Mouse (Mus musculus) lung, embryonic 16.5 days (tissue): ENCODE results near the gene Krtap12-1. TPM values are rescaled to one million over a fixed set of nuclear protein-coding genes. Genes with fewer than 3 reads are reported as not detected.
A peak's percentile ranks its signal among the peaks of the same experiment; 100 is the strongest.
"Not testable (repeated sequence)": the region's sequence is repeated elsewhere in the genome, so short reads cannot be mapped to it uniquely, and the experiment has no call there.

ENCODE experiments used
- ATAC-seq: fragments of 200-750 bp; cut with Nextera tagmentation; 2 replicates; pipeline ENCODE4 v1.8.0; 2017; ENCODE audit warnings: low read depth, mild to moderate bottlenecking, moderate library complexity
- H3K27ac ChIP-seq: fragments of 300-500 bp; sonication (generic); 2 replicates; pipeline ENCODE4 v1.5.1; 2014; ENCODE audit warnings: mild to moderate bottlenecking, control low read depth, low read length
- H3K27me3 ChIP-seq: fragments of 300-500 bp; sonication (generic); 2 replicates; pipeline ENCODE4 v1.6.1; 2014; ENCODE audit warnings: low read depth, low read length, mixed read lengths; ENCODE audit not compliant: control insufficient read depth, insufficient read depth
- H3K36me3 ChIP-seq: fragments of 300-500 bp; sonication (generic); 2 replicates; pipeline ENCODE4 v1.6.1; 2014; ENCODE audit warnings: low read length; ENCODE audit not compliant: control insufficient read depth, insufficient read depth
- H3K4me1 ChIP-seq: fragments of 300-500 bp; sonication (generic); replicated peaks from 2 replicates; pipeline ENCODE4 v1.6.1; 2014; ENCODE audit warnings: low read length, mixed read lengths; ENCODE audit not compliant: control insufficient read depth, insufficient read depth
- H3K4me2 ChIP-seq: fragments of 300-500 bp; sonication (generic); 2 replicates; pipeline ENCODE4 v1.6.1; 2014; ENCODE audit warnings: low read depth, low read length, control low read depth
- H3K4me3 ChIP-seq: fragments of 300-500 bp; sonication (generic); 2 replicates; pipeline ENCODE4 v1.5.1; 2014; ENCODE audit warnings: mild to moderate bottlenecking, low read length, control low read depth
- H3K9ac ChIP-seq: fragments of 300-500 bp; sonication (generic); 2 replicates; pipeline ENCODE4 v1.6.1; 2014; ENCODE audit warnings: low read length, control low read depth
- H3K9me3 ChIP-seq: fragments of 300-500 bp; sonication (generic); 2 replicates; pipeline ENCODE4 v1.6.1; 2016; ENCODE audit warnings: low read length; ENCODE audit not compliant: control insufficient read depth
- WGBS: fragments of 180-500 bp; shearing (Covaris S2); extraction: QIAGEN DNeasy Blood & Tissue Kit; methylation state at CpG from one replicate; pipeline ENCODE4 v1.1.7; 2014; 5-methylcytosine and 5-hydroxymethylcytosine counted together
- polyA plus RNA-seq: library from polyadenylated mRNA; unstranded; fragments of >200 nt; fragmentation: Nextera tagmentation; extraction: Ambion mirVana; gene quantifications from 2 replicates; pipeline ENCODE4 v1.2.1, GENCODE M21; 2015

Krtap12-1 gene
- not detected in 2 replicates for polyA plus RNA-seq

DNA sequence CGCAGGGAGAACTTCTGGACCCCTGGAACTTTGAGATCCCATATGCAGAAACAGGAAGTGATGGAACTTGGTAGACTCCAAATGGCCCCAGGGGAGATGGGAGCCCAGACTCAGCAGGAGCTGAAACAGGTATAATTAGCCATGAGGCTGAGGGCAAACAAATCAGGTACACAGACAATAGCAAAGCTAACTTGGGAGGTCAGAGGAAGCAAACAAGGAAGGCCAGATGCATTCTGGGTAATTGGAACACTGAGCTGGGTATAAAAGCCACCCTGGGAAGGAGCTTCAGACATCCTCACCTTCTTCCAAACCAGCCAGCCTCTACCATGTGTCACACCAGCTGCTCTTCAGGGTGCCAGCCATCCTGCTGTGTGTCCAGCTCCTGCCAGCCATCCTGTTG, at the start of gene Krtap12-1:
TSS of gene Krtap12-1 (plus strand) at position 301 of the 400 bp plus-strand sequence.
- H3K27ac ChIP-seq, H3K9me3 ChIP-seq, H3K4me3 ChIP-seq, H3K4me1 ChIP-seq, H3K27me3 ChIP-seq, ATAC-seq, H3K4me2 ChIP-seq, H3K9ac ChIP-seq, H3K36me3 ChIP-seq: not testable (repeated sequence)
- 74% methylated on average over 1 of the region's 1 CpGs for WGBS

DNA sequence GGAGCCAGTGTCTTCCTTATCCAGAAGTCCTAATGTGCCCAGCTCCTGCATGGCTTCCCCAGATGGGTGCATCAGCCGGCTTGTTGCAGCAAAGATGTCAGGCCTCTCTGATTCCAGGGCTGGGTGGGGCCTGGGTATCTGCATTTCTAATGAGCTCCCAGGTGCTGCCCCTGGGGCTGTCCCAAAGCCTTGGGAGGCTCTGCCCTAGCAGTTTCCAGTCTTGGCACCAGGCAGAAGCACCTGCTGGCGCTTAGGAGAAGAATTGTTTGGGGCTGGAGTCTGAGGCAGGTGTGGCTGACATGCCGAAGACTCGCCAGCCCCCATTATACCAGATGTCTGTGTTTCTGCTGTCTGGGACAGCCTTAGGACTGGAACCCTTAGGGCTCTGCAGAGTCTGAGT, 49.7 kb upstream of the Krtap12-1 start:
- no peaks in the 10 kb centered on the region for H3K36me3 ChIP-seq
- no peak overlapping the region for H3K4me3 ChIP-seq
- no peaks in the 10 kb centered on the region; the same call in 1 of the 2 replicates for H3K27me3 ChIP-seq
- no peak overlapping the region for H3K27ac ChIP-seq
- no peaks in the 10 kb centered on the region for H3K4me1 ChIP-seq
- WGBS, result 53% methylated on average over 4 of the region's 4 CpGs
- no peaks in the 10 kb centered on the region for H3K9me3 ChIP-seq
- H3K9ac ChIP-seq, result no peak overlapping the region
- no peak overlapping the region for H3K4me2 ChIP-seq
- no peak for ATAC-seq

- 14% methylated on average over 4 of the region's 4 CpGs for WGBS
- no peaks in the 10 kb centered on the region for H3K9me3 ChIP-seq
- H3K4me2 ChIP-seq, result no peak overlapping the region
- peaks cover 4% of the 10 kb centered on the region for H3K27me3 ChIP-seq
- H3K4me1 ChIP-seq, result no peaks in the 10 kb centered on the region
- no peak overlapping the region for H3K27ac ChIP-seq
- H3K4me3 ChIP-seq, result no peak overlapping the region
- H3K36me3 ChIP-seq, result no peaks in the 10 kb centered on the region
- no peak overlapping the region for H3K9ac ChIP-seq
- ATAC-seq, result no peak
These were observed 48.9 kb upstream of the Krtap12-1 start for GRCm38 (mm10) chr10:77671519-77671918.

- Histone ChIP-seq H3K4me2 (no peak overlapping the region), H3K27me3 (peaks cover 21% of the 10 kb centered on the region), H3K36me3 (no peaks in the 10 kb centered on the region), H3K4me1 (peaks cover 3% of the 10 kb centered on the region; the same call in 1 of the 2 replicates), H3K9me3 (no peaks in the 10 kb centered on the region), H3K27ac (no peak overlapping the region), H3K9ac (no peak overlapping the region), H3K4me3 (no peak overlapping the region)
- no peak for ATAC-seq
- WGBS, result 55% methylated on average over 13 of the region's 13 CpGs
These were observed 46.6 kb upstream of the Krtap12-1 start for GRCm38 (mm10) chr10:77673765-77674164.

GRCm38 (mm10) chr10:77677562-77677961, 42.8 kb upstream of the Krtap12-1 start:
- H3K9me3 ChIP-seq, result no peaks in the 10 kb centered on the region
- H3K4me3 ChIP-seq, result peak overlapping the region; percentile 26
- H3K4me1 ChIP-seq, result peaks cover 3% of the 10 kb centered on the region; the same call in 1 of the 2 replicates
- H3K27me3 ChIP-seq, result peaks cover 24% of the 10 kb centered on the region
- H3K9ac ChIP-seq, result no peak overlapping the region
- H3K27ac ChIP-seq, result no peak overlapping the region
- no peak for ATAC-seq
- peak overlapping the region; percentile 47 for H3K4me2 ChIP-seq
- no peaks in the 10 kb centered on the region for H3K36me3 ChIP-seq
- under 1% methylated on average over 35 of the region's 35 CpGs for WGBS

DNA sequence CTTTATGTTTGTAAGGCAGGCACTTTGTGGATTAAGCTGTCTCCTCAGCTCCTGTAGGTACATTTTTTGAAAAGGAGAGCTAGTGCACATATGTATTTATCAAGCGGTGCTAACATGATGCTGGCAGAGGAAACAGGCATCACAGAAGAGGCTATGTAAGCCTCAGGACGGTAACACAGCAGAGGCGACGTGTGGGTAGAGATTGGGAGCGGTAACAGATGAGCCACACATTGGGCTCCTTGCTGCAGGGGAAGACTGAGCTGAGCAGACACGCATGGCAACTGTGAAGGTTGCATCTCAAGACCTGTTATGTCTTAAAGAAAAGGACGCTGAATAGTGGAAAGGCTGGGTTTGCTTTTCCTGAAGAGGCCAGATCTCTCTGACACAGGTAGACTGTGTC, 37.4 kb upstream of the Krtap12-1 start:
- H3K9me3 ChIP-seq, result no peaks in the 10 kb centered on the region
- H3K27ac ChIP-seq, result no peak overlapping the region
- H3K4me1 ChIP-seq, result peaks cover 2% of the 10 kb centered on the region; the same call in 1 of the 2 replicates
- no peak overlapping the region for H3K4me2 ChIP-seq
- no peak overlapping the region for H3K4me3 ChIP-seq
- H3K36me3 ChIP-seq, result no peaks in the 10 kb centered on the region
- no peak overlapping the region for H3K9ac ChIP-seq
- peaks cover 41% of the 10 kb centered on the region for H3K27me3 ChIP-seq
- 65% methylated on average over 7 of the region's 7 CpGs for WGBS
- no peak for ATAC-seq

DNA sequence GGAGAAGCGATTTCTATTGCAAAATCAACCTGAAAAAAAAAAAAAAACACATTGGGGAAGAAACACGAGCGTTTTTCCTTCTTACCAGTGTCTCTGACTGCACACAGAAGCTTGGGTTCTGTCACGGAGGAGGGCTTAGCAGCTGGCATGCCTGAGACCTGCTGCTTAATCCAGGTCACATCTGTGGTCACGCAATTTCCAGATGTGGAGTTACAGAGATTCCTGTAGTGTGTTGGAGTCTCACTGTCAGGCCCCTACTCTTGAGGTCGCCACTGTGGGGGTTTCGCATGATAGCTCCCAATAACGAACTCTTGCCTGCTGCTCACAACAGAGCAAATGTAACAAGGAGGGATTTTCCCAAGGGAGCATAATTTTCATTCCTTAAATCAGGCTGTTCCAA, 36.2 kb upstream of the Krtap12-1 start:
- Histone ChIP-seq H3K4me3 (no peak overlapping the region), H3K4me2 (no peak overlapping the region), H3K36me3 (no peaks in the 10 kb centered on the region), H3K27ac (no peak overlapping the region), H3K9me3 (no peaks in the 10 kb centered on the region), H3K27me3 (peaks cover 32% of the 10 kb centered on the region), H3K9ac (no peak overlapping the region), H3K4me1 (peaks cover 2% of the 10 kb centered on the region; the same call in 1 of the 2 replicates)
- ATAC-seq, result no peak
- WGBS, result 24% methylated on average over 8 of the region's 8 CpGs

DNA sequence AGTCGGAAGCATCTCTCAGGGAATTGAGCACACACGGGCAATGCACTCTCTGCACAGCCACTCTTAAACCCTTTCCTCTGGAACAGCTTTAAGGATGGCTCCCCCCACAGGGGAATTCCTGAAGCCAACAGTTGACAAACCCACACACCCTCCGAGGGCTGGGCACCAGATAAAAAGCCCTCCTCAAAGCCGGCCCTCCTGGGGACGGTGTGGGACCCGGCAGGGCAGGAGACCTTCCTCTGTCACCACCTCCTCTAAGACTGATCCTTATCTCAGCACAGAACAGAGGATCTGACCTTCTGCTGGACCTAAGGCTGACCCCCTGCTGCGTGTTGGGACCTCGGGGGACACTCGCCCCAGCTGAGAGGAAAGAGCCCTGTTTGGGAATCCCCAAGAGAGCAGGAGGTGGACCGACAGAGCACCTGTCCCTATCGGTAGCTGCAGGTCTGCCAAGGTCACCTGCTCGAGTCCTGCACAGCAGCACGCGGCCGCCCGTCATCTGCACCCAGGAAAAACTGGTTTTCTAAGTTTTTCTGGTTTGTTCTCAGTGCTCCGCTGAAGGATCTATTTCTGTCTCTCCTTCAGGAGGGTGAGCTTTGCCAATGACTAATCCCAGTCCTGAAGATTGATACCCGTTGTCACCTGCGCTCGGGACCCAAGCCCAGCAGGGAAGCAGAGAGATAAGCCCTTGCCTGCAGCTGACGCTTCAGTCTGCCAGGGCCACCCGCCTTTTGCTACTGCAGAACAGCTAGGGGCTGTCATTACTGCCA, 34.3 kb upstream of the Krtap12-1 start, which contains the start of gene Tspear:
TSS of gene Tspear (plus strand) at position 675 of the 770 bp plus-strand sequence.
- 3% methylated on average over 22 of the region's 22 CpGs for whole genome bisulfite sequencing
- no peak within 1 kb of the TSS for H3K4me2 ChIP-seq
- H3K27ac ChIP-seq, result no peak within 1 kb of the TSS
- H3K4me3 ChIP-seq, result no peak within 1 kb of the TSS
- H3K27me3 ChIP-seq, result peaks cover 32% of the 10 kb centered on the region
- H3K9ac ChIP-seq, result no peak within 1 kb of the TSS
- ATAC-seq, result peak; percentile 41; the same call in 1 of the 2 replicates
- peaks cover 2% of the 10 kb centered on the region; the same call in 1 of the 2 replicates for H3K4me1 ChIP-seq
- no peaks in the 10 kb centered on the region for H3K9me3 ChIP-seq
- no peaks in the 10 kb centered on the region for H3K36me3 ChIP-seq

GRCm38 (mm10) chr10:77687021-77687420, 33.4 kb upstream of the Krtap12-1 start:
- Histone ChIP-seq H3K9me3 (no peaks in the 10 kb centered on the region), H3K4me1 (peaks cover 2% of the 10 kb centered on the region; the same call in 1 of the 2 replicates), H3K4me3 (no peak overlapping the region), H3K36me3 (no peaks in the 10 kb centered on the region), H3K4me2 (no peak overlapping the region), H3K9ac (no peak overlapping the region), H3K27me3 (peaks cover 32% of the 10 kb centered on the region), H3K27ac (no peak overlapping the region)
- 21% methylated on average over 10 of the region's 10 CpGs for WGBS
- no peak for ATAC-seq
